In genomic region chr6:52172501-52172900, GRCm38 (mm10) we compare ENCODE assay signal across 8 mouse cellular contexts. TPM values are rescaled to one million over a fixed set of nuclear protein-coding genes. Genes with fewer than 3 reads are reported as not detected.
A peak's percentile ranks its signal among the peaks of the same experiment; 100 is the strongest.
DNase-seq lines count a peak whose midpoint lies in the region; ATAC-seq lines count a peak whose summit lies in the region.

No protein-coding gene starts in this region.

- no peak overlapping the region for H3K9ac ChIP-seq in embryonic facial prominence, embryonic 15.5 days
- H3K9ac ChIP-seq in limb, embryonic 12.5 days (replicated peaks) = peak overlapping the region; percentile 42; the same call in 1 of the 2 replicates
- H3K9ac ChIP-seq in midbrain, embryonic 14.5 days (replicated peaks; ENCODE audit: low read length) = no peak overlapping the region

- H3K27me3 ChIP-seq in embryonic facial prominence, embryonic 15.5 days = peaks cover 96% of the 10 kb centered on the region
- H3K27me3 ChIP-seq in limb, embryonic 12.5 days = peaks cover 69% of the 10 kb centered on the region
- peaks cover 91% of the 10 kb centered on the region for H3K27me3 ChIP-seq in midbrain, embryonic 14.5 days (ENCODE audit: control insufficient read depth, insufficient read depth, low read length)

- no peaks in the 10 kb centered on the region for H3K36me3 ChIP-seq in embryonic facial prominence, embryonic 15.5 days
- peaks cover 14% of the 10 kb centered on the region; the same call in 1 of the 2 replicates for H3K36me3 ChIP-seq in limb, embryonic 12.5 days
- no peaks in the 10 kb centered on the region for H3K36me3 ChIP-seq in midbrain, embryonic 14.5 days (ENCODE audit: control insufficient read depth, insufficient read depth, low read length)

- peak overlapping the region; percentile 25 for H3K4me3 ChIP-seq in embryonic facial prominence, embryonic 15.5 days (replicated peaks)
- H3K4me3 ChIP-seq in limb, embryonic 12.5 days (replicated peaks) = peak overlapping the region; percentile 34
- no peak overlapping the region for H3K4me3 ChIP-seq in midbrain, embryonic 14.5 days (replicated peaks; ENCODE audit: low read depth, low read length)

- ATAC-seq in embryonic facial prominence, embryonic 15.5 days (ENCODE audit: insufficient number of reproducible peaks, low FRiP score, low TSS enrichment, low read depth) = peak; percentile 54; the same call in 1 of the 2 replicates
- ATAC-seq in limb, embryonic 12.5 days (ENCODE audit: insufficient number of reproducible peaks, insufficient read depth, low FRiP score, low TSS enrichment, low read depth) = peak; percentile 61; the same call in 1 of the 2 replicates
- ATAC-seq in midbrain, embryonic 14.5 days (ENCODE audit: low FRiP score, low TSS enrichment) = no peak

- peak overlapping the region; percentile 37 for H3K4me2 ChIP-seq in embryonic facial prominence, embryonic 15.5 days (replicated peaks)
- peak overlapping the region; percentile 68 for H3K4me2 ChIP-seq in limb, embryonic 12.5 days
- 0 out of 2 replicates have a peak overlapping the region, but pooled peaks have one; percentile 6 for H3K4me2 ChIP-seq in midbrain, embryonic 14.5 days (ENCODE audit: low read length)

- DNase-seq in heart, adult 11 months = peak; percentile 97
- no peak for DNase-seq in heart, adult 8-10 months (ENCODE audit: low spot score)
- peak; percentile 76 for DNase-seq in heart, postnatal 4 days
- no peak for DNase-seq in midbrain, embryonic 14.5 days
- DNase-seq in frontal cortex, postnatal 14 days (ENCODE audit: low spot score in 2 of 2) = no peak
- DNase-seq in left cerebral cortex, adult 8-10 months (ENCODE audit: low spot score in 2 of 2) = no peak

- H3K4me1 ChIP-seq in embryonic facial prominence, embryonic 15.5 days = peaks cover 11% of the 10 kb centered on the region
- H3K4me1 ChIP-seq in limb, embryonic 12.5 days (replicated peaks) = peaks cover 81% of the 10 kb centered on the region
- no peaks in the 10 kb centered on the region for H3K4me1 ChIP-seq in midbrain, embryonic 14.5 days (ENCODE audit: control insufficient read depth, insufficient read depth, low read length)

- H3K9me3 ChIP-seq in embryonic facial prominence, embryonic 15.5 days (replicated peaks) = no peaks in the 10 kb centered on the region
- H3K9me3 ChIP-seq in limb, embryonic 12.5 days = no peaks in the 10 kb centered on the region
- no peaks in the 10 kb centered on the region for H3K9me3 ChIP-seq in midbrain, embryonic 14.5 days (ENCODE audit: control insufficient read depth, low read length)

- no peak overlapping the region for H3K27ac ChIP-seq in embryonic facial prominence, embryonic 15.5 days (replicated peaks)
- H3K27ac ChIP-seq in limb, embryonic 12.5 days = peak overlapping the region; percentile 72
- H3K27ac ChIP-seq in midbrain, embryonic 14.5 days (replicated peaks; ENCODE audit: low read depth, low read length) = no peak overlapping the region

- WGBS in embryonic facial prominence, embryonic 15.5 days = under 1% methylated on average over 35 of the region's 35 CpGs
- 1% methylated on average over 35 of the region's 35 CpGs for whole genome bisulfite sequencing in limb, embryonic 12.5 days
- under 1% methylated on average over 35 of the region's 35 CpGs for WGBS in midbrain, embryonic 14.5 days

RNA-seq across cellular contexts. Expression of gene 5730596B20Rik, which starts 4.8 kb away (rescaled TPM):
- total RNA-seq in heart, adult 8-10 months (2022) = under 1 TPM in 1 of 4 experiments, not detected in 3; 0.06 TPM
- not detected in 2 replicates for polyA plus RNA-seq in embryonic facial prominence, embryonic 15.5 days (2015; fragmentation: Nextera tagmentation; extraction: Ambion mirVana)
- under 1 TPM; 0.20 to 0.29 TPM for total RNA-seq in heart, postnatal 4 days (2021)
- polyA plus RNA-seq in limb, embryonic 12.5 days (2016; fragmentation: Nextera tagmentation; extraction: Ambion mirVana) = 0.91 and 0.98 TPM in 2 replicates
- polyA plus RNA-seq in midbrain, embryonic 14.5 days (2014; fragmentation: Nextera tagmentation; extraction: Ambion mirVana) = not detected in 2 replicates
- not detected for total RNA-seq in left cerebral cortex, adult 8-10 months (2022)

RNA-seq across cellular contexts. Expression of gene Hoxa2, which starts 7.9 kb away (rescaled TPM):
- total RNA-seq in heart, adult 8-10 months (2022) = under 1 TPM in 3 of 4 experiments, not detected in 1; 0.20 to 0.34 (median 0.22) TPM
- 0.32 and 0.45 TPM in 2 replicates for polyA plus RNA-seq in embryonic facial prominence, embryonic 15.5 days (2015; fragmentation: Nextera tagmentation; extraction: Ambion mirVana)
- under 1 TPM; 0.60 to 0.68 TPM for total RNA-seq in heart, postnatal 4 days (2021)
- 1.8 and 2.0 TPM in 2 replicates for polyA plus RNA-seq in limb, embryonic 12.5 days (2016; fragmentation: Nextera tagmentation; extraction: Ambion mirVana)
- polyA plus RNA-seq in midbrain, embryonic 14.5 days (2014; fragmentation: Nextera tagmentation; extraction: Ambion mirVana) = 0.12 and 0.20 TPM in 2 replicates
- total RNA-seq in left cerebral cortex, adult 8-10 months (2022) = not detected

RNA-seq across cellular contexts. Expression of gene Hoxa1, which starts 14.4 kb away (rescaled TPM):
- total RNA-seq in heart, adult 8-10 months (2022) = under 1 TPM in 2 of 4 experiments, not detected in 2; 0.16 to 0.19 TPM
- polyA plus RNA-seq in embryonic facial prominence, embryonic 15.5 days (2015; fragmentation: Nextera tagmentation; extraction: Ambion mirVana) = 0.39 and 0.52 TPM in 2 replicates
- total RNA-seq in heart, postnatal 4 days (2021) = under 1 TPM; 0.19 to 0.23 TPM
- 0.58 and 0.70 TPM in 2 replicates for polyA plus RNA-seq in limb, embryonic 12.5 days (2016; fragmentation: Nextera tagmentation; extraction: Ambion mirVana)
- polyA plus RNA-seq in midbrain, embryonic 14.5 days (2014; fragmentation: Nextera tagmentation; extraction: Ambion mirVana) = 0.26 and 0.61 TPM in 2 replicates
- not detected for total RNA-seq in left cerebral cortex, adult 8-10 months (2022)

RNA-seq across cellular contexts. Expression of gene Hoxa4, which starts 19.1 kb away (rescaled TPM):
- under 1 TPM; 0.31 to 0.49 (median 0.38) TPM for total RNA-seq in heart, adult 8-10 months (2022)
- polyA plus RNA-seq in embryonic facial prominence, embryonic 15.5 days (2015; fragmentation: Nextera tagmentation; extraction: Ambion mirVana) = 0.17 and 0.29 TPM in 2 replicates
- under 1 TPM; 0.71 to 0.86 TPM for total RNA-seq in heart, postnatal 4 days (2021)
- polyA plus RNA-seq in limb, embryonic 12.5 days (2016; fragmentation: Nextera tagmentation; extraction: Ambion mirVana) = 0.35 and 0.90 TPM in 2 replicates
- not detected in 2 replicates for polyA plus RNA-seq in midbrain, embryonic 14.5 days (2014; fragmentation: Nextera tagmentation; extraction: Ambion mirVana)
- total RNA-seq in left cerebral cortex, adult 8-10 months (2022) = not detected

RNA-seq across cellular contexts. Expression of gene Hoxa5, which starts 31.9 kb away (rescaled TPM):
- under 1 TPM; 0.41 to 0.69 (median 0.57) TPM for total RNA-seq in heart, adult 8-10 months (2022)
- 0.17 and 0.39 TPM in 2 replicates for polyA plus RNA-seq in embryonic facial prominence, embryonic 15.5 days (2015; fragmentation: Nextera tagmentation; extraction: Ambion mirVana)
- total RNA-seq in heart, postnatal 4 days (2021) = 1 to 10 TPM; 1.3 to 1.5 TPM
- 8.2 and 9.2 TPM in 2 replicates for polyA plus RNA-seq in limb, embryonic 12.5 days (2016; fragmentation: Nextera tagmentation; extraction: Ambion mirVana)
- polyA plus RNA-seq in midbrain, embryonic 14.5 days (2014; fragmentation: Nextera tagmentation; extraction: Ambion mirVana) = not detected in 2 replicates
- total RNA-seq in left cerebral cortex, adult 8-10 months (2022) = not detected

Comparison
In these comparisons a context has a peak if more than half of its experiments do, and no peak if none do; other contexts are left out.
1. DNase-seq: peak in heart, adult 11 months (single experiment) and heart, postnatal 4 days (single experiment); none in heart, adult 8-10 months (single experiment), midbrain, embryonic 14.5 days (single experiment), frontal cortex, postnatal 14 days (0 of 2) and left cerebral cortex, adult 8-10 months (0 of 2).
2. H3K4me2 ChIP-seq: peak in every context shown above with its lines; median percentile 68 in limb, embryonic 12.5 days; 37 in embryonic facial prominence, embryonic 15.5 days; 6 in midbrain, embryonic 14.5 days.